Mouse (Mus musculus) right cerebral cortex, postnatal 36 days (tissue): Measurements from ENCODE around the gene Zkscan1.
"Not testable (repeated sequence)": the region's sequence is repeated elsewhere in the genome, so short reads cannot be mapped to it uniquely, and the experiment has no call there.

Experiments
- DNase-seq, 2 experiments: peaks; one replicate each; pipeline ENCODE4 v3.0.0; 2022; ENCODE audit warnings: low spot score in 2 of 2, mixed read lengths in 1 of 2

The Zkscan1 gene

GRCm38 (mm10) chr5:138084996-138085395, at the start of gene Zkscan1:
TSS of gene Zkscan1 (plus strand) at chr5:138085084.
- DNase-seq = peak; percentile 75 to 82

DNA sequence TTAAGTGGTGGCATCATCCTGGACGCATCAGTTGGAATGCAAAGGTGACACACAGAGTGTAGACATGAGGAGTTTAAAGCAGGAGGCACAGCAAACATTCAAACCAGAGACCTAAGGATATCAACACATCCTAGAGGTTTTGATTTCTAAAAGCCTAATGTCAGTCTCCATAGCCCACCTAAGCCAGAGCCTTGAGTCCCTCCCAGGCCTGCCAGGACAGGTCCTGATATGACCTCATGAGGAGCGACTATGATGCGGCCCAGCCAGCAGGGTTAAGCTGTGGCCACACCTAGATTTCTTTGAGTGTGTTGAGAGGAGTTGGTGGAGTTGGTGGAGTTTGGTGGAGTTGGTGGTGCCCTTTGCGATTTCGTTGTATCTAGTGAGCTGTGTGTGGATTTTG, 32.0 kb upstream of the Zkscan1 start, which contains the start of gene Smok3c:
Smok3c (plus strand) TSS at position 301 of the 400 bp plus-strand sequence.
- DNase-seq = not testable (repeated sequence)

DNA sequence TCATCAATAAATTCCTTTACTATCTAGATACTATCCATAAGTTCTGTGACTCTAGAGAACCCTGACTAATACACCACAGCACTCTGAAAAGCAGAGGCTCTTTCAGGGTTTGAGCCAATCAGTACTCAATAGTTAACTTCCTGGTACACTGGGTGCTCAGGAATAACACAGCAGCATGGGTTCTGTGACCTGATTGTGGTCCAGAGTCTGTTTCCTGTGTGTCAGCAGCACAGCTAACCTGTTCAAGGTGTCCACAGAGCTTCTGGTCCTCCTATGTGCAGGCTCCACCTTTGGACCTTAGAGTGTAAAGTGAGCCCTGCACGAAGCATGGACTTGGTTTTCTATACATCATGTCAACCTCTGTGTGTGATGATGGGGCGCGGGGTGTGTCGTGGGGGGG, 11.1 kb upstream of the Zkscan1 start:
- no peak for DNase-seq

DNA sequence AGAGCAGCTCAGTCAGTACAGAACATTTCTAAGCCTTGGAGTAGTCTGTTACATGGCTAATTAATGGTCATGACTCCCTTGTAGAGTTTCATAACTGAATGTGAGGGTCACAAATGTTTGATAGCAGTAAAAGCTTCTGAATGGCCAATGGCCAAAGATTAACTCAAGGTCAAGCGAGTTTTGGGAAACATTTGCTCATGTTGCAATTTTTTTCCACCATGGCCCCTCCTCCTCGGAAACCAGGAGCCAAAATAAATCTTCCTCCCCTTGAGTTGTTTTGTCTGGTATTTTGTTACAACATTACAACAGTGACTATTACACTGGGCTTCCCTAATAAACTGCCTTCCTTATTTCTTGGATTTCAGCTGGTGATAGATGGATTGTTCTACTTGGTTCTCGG, 9.2 kb upstream of the Zkscan1 start:
- DNase-seq = no peak

GRCm38 (mm10) chr5:138076148-138076547, 8.7 kb upstream of the Zkscan1 start:
- no peak for DNase-seq

GRCm38 (mm10) chr5:138080456-138080855, 4.4 kb upstream of the Zkscan1 start:
- DNase-seq = no peak

DNA sequence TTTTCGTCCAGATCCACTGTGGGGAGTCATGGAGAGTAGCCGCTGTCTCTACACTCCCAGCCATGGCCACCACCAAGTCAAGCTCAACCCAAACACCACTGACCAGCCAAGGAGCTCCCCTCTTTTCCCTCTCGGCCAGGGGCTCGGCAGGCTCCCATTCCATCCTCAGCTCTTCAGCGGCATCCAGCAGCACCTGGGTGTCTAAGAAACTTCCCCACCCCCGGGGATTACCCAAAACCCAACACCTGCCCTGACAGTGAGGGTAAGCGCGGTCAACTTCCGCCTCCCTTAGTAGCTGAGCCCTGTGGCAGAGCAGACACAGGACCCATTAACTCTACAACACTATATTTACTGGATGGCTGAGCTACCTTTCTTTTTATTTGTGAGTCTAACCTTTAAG, 3.4 kb upstream of the Zkscan1 start:
- no peak for DNase-seq

- no peak for DNase-seq
Observed at GRCm38 (mm10) chr5:138083318-138083900, 1.5 kb upstream of the Zkscan1 start.

GRCm38 (mm10) chr5:138083936-138084335, 948 bp upstream of the Zkscan1 start:
- no peak for DNase-seq

- DNase-seq = no peak
Observed at GRCm38 (mm10) chr5:138084507-138084906, 377 bp upstream of the Zkscan1 start.

GRCm38 (mm10) chr5:138085421-138085911, 582 bp downstream of the Zkscan1 start:
- DNase-seq = no peak

DNA sequence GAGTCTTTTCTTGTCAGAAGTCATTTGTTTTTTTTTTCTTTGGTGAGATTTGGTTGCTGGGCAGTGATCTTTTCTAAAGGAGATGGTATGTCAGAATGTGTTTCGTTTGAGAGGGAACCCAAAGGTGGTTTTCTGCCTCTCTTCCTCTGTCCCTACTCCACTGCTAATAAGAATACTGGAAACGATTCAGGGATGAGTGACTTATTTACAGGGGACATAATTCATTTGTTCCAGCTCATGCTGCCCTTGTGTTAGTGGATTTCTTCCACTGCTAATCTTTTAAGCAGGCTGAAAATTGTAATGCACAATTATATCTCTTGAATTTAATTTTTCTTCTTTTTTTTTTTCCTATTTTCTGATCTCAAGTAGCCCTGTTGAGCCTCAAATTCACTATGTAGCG, 2.0 kb downstream of the Zkscan1 start:
- no peak for DNase-seq

DNA sequence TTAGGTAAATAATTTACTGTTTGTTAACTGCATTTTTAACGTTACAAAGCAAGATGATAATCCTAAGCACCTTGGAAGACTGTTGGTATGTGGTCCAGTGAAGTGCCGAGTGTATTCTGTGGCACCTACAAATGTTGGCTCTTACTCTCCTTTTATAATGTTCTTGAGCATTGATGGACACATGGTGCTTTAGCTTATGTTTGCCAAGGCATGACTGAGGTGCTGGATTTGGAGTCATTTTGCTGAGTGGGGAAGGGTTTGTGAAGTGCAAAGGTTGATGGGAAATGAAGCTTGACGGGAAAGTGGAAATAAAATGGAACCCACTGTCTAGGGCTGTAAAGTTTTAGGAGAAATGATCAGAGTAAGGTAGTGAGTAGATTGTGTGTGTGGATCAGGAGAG, 3.5 kb downstream of the Zkscan1 start:
- no peak for DNase-seq

- no peak for DNase-seq
Observed at GRCm38 (mm10) chr5:138089108-138089551, 4.2 kb downstream of the Zkscan1 start.

- no peak for DNase-seq
Observed at GRCm38 (mm10) chr5:138090271-138090670, 5.4 kb downstream of the Zkscan1 start.

GRCm38 (mm10) chr5:138090737-138091136, 5.9 kb downstream of the Zkscan1 start:
- DNase-seq = no peak

GRCm38 (mm10) chr5:138092771-138093170, 7.9 kb downstream of the Zkscan1 start:
- no peak for DNase-seq

GRCm38 (mm10) chr5:138094474-138094873, 9.6 kb downstream of the Zkscan1 start:
- no peak for DNase-seq

DNA sequence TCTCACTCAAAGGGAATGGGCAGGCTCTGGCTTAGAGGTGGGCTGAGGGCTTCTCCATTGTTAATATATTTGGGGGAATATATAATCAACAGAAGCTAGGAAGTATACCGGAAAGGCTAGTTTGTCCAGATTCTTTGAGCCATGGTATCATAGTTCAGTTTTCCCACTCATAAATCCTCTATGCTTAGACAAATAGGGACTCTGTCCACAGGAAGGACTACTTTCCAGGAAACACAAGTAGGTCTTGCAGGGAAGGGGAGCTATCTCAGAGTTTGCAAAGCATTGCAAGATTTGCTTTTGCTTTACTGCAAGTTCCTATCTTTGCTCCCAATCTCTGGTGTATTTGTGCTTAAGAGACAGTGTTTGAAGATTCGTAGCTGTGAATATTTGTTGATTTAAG, 20.1 kb downstream of the Zkscan1 start:
- no peak for DNase-seq

GRCm38 (mm10) chr5:138107130-138107529, 22.2 kb downstream of the Zkscan1 start:
- no peak for DNase-seq

DNA sequence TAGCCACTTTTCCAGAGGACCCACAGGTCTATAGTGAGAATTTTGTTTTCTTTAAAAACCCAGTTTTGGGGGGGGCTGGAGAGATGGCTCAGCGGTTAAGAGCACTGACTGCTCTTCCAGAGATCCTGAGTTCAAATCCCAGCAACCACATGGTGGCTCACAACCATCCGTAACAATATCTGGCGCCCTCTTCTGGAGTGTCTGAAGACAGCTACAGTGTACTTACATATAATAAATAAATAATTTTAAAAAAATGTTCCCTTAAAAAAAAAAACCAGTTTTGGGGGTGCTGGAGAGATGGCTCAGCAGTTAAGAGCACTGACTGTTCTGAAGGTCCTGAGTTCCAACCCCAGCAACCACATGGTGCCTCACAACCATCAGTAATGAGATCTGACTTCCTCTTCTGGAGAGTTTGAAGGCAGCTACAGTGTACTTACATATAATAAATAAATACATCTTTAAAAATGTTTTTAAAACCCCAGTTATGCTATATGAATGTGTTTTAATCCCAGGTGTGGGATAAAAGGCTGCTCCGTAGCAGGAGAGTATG, 25.0 kb downstream of the Zkscan1 start:
- DNase-seq = not testable (repeated sequence)

- DNase-seq = peak; percentile 85 to 87
Observed at GRCm38 (mm10) chr5:138116255-138117198, 31.6 kb downstream of the Zkscan1 start, which contains the start of gene Zscan21. TSS of gene Zscan21 (plus strand) at chr5:138116903.
